Mouse (Mus musculus) embryonic facial prominence, embryonic 13.5 days (tissue): ENCODE data around the gene Wdr74. TPM values are rescaled to one million over a fixed set of nuclear protein-coding genes. Genes with fewer than 3 reads are reported as not detected.
A peak's percentile ranks its signal among the peaks of the same experiment; 100 is the strongest.

ENCODE experiments used
- ATAC-seq: fragments of 200-750 bp; cut with Nextera tagmentation; 2 replicates; pipeline ENCODE4 v1.8.0; 2017; ENCODE audit warnings: low read depth; ENCODE audit not compliant: insufficient number of reproducible peaks, insufficient read depth, low FRiP score, low TSS enrichment
- H3K27ac ChIP-seq: fragments of 300-500 bp; sonication (generic); 2 replicates; pipeline ENCODE4 v1.5.1; 2015; ENCODE audit warnings: moderate library complexity, mild to moderate bottlenecking, inconsistent platforms
- H3K27me3 ChIP-seq: fragments of 300-500 bp; sonication (generic); 2 replicates; pipeline ENCODE4 v1.6.1; 2015; ENCODE audit warnings: mild to moderate bottlenecking, inconsistent platforms
- H3K36me3 ChIP-seq: fragments of 300-500 bp; sonication (generic); 2 replicates; pipeline ENCODE4 v1.6.1; 2015; ENCODE audit warnings: mild to moderate bottlenecking, inconsistent platforms
- H3K4me1 ChIP-seq: fragments of 300-500 bp; sonication (generic); 2 replicates; pipeline ENCODE4 v1.6.1; 2015; ENCODE audit warnings: inconsistent platforms
- H3K4me2 ChIP-seq: fragments of 300-500 bp; sonication (generic); 2 replicates; pipeline ENCODE4 v1.6.1; 2015; ENCODE audit warnings: moderate library complexity, mild to moderate bottlenecking, inconsistent platforms
- H3K4me3 ChIP-seq: fragments of 300-500 bp; sonication (generic); 2 replicates; pipeline ENCODE4 v1.5.1; 2015; ENCODE audit warnings: mild to moderate bottlenecking, inconsistent platforms
- H3K9ac ChIP-seq: fragments of 300-500 bp; sonication (generic); 2 replicates; pipeline ENCODE4 v1.6.1; 2015; ENCODE audit warnings: mild to moderate bottlenecking, inconsistent platforms
- H3K9me3 ChIP-seq: fragments of 300-500 bp; sonication (generic); 2 replicates; pipeline ENCODE4 v1.6.1; 2016; ENCODE audit warnings: inconsistent platforms
- WGBS: fragments of 180-500 bp; shearing (Covaris S2); methylation state at CpG from one replicate; pipeline ENCODE4 v1.1.7; 2015; ENCODE audit warnings: mixed read lengths; 5-methylcytosine and 5-hydroxymethylcytosine counted together
- polyA plus RNA-seq: library from polyadenylated mRNA; unstranded; fragments of >200 nt; fragmentation: Nextera tagmentation; extraction: Ambion mirVana; gene quantifications from 2 replicates; pipeline ENCODE4 v1.2.1, GENCODE M21; 2015

Wdr74 gene
- 88.6 and 100 TPM in 2 replicates for polyA plus RNA-seq

GRCm38 (mm10) chr19:8735389-8736159, at the start of gene Wdr74:
TSS of gene Wdr74 (plus strand) at chr19:8735827.
- H3K9me3 ChIP-seq = no peaks in the 10 kb centered on the region
- peak within 1 kb of the TSS; percentile 83 for H3K4me2 ChIP-seq
- H3K4me1 ChIP-seq = peaks cover 16% of the 10 kb centered on the region
- H3K4me3 ChIP-seq = peak within 1 kb of the TSS; percentile 92
- peak within 1 kb of the TSS; percentile 76 for H3K27ac ChIP-seq
- H3K9ac ChIP-seq = peak within 1 kb of the TSS; percentile 87
- WGBS = under 1% methylated on average over 32 of the region's 32 CpGs
- no peaks in the 10 kb centered on the region for H3K27me3 ChIP-seq
- ATAC-seq = peak; percentile 73
- H3K36me3 ChIP-seq = peaks cover 33% of the 10 kb centered on the region

- no peaks in the 10 kb centered on the region for H3K36me3 ChIP-seq
- ATAC-seq = no peak
- no peaks in the 10 kb centered on the region for H3K4me1 ChIP-seq
- H3K27me3 ChIP-seq = no peaks in the 10 kb centered on the region
- peak overlapping the region; percentile 22; the same call in 1 of the 2 replicates for H3K27ac ChIP-seq
- H3K4me3 ChIP-seq = no peak overlapping the region
- 56% methylated on average over 9 of the region's 9 CpGs for WGBS
- H3K4me2 ChIP-seq = no peak overlapping the region
- no peaks in the 10 kb centered on the region for H3K9me3 ChIP-seq
- no peak overlapping the region for H3K9ac ChIP-seq
Measured at GRCm38 (mm10) chr19:8691871-8692539, 43.6 kb upstream of the Wdr74 start.

DNA sequence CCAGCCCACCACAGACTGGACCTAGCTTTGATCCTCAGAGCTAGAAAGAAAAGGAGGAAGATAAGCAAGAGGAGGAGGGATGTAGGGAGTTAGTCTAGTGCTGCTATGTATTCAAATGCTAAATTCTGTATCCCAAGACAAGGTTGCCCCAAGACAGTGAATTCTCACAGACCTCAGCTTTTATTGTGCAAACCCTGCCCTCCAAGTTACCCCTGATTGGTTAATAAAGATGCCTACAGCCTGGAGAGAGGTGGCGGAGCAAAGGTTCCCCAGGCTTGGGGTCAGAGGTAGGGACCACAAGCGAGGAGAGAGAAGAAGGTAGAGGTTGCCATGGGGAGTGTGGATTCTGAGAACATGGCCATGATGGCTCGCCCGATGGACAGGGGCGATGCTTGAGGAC, 42.9 kb upstream of the Wdr74 start:
- no peak for ATAC-seq
- 65% methylated on average over 5 of the region's 5 CpGs for WGBS
- Histone ChIP-seq H3K4me1 (no peaks in the 10 kb centered on the region), H3K4me3 (no peak overlapping the region), H3K4me2 (no peak overlapping the region), H3K27ac (no peak overlapping the region), H3K9me3 (no peaks in the 10 kb centered on the region), H3K36me3 (no peaks in the 10 kb centered on the region), H3K9ac (no peak overlapping the region), H3K27me3 (no peaks in the 10 kb centered on the region)

GRCm38 (mm10) chr19:8695330-8695729, 40.3 kb upstream of the Wdr74 start:
- Histone ChIP-seq H3K9ac (no peak overlapping the region), H3K36me3 (no peaks in the 10 kb centered on the region), H3K4me1 (no peaks in the 10 kb centered on the region), H3K4me2 (no peak overlapping the region), H3K27ac (no peak overlapping the region), H3K4me3 (no peak overlapping the region), H3K9me3 (no peaks in the 10 kb centered on the region), H3K27me3 (no peaks in the 10 kb centered on the region)
- WGBS = 58% methylated on average over 6 of the region's 6 CpGs
- ATAC-seq = no peak; the same call in 1 of the 2 replicates

DNA sequence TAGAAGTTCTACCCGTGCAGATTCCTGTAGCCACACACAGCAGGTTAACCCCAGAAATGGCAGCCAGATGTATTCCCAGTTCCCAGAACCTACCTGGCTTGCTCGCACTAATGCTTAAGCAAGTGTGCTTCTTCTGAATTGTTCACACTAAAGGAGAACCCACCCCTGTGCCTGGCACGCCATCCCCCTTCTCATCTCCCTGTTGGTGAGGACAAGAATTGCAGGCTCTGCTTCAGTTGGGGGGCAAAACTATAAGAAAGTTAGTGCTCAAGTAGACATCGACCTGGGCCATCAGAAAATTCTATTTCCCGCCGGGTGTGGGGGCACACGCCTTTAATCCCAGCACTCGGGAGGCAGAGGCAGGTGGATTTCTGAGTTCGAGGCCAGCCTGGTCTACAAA, 36.0 kb upstream of the Wdr74 start:
- H3K36me3 ChIP-seq = no peaks in the 10 kb centered on the region
- no peaks in the 10 kb centered on the region for H3K4me1 ChIP-seq
- no peak overlapping the region for H3K4me3 ChIP-seq
- no peak for ATAC-seq
- no peaks in the 10 kb centered on the region for H3K27me3 ChIP-seq
- no peaks in the 10 kb centered on the region for H3K9me3 ChIP-seq
- no peak overlapping the region for H3K27ac ChIP-seq
- H3K9ac ChIP-seq = no peak overlapping the region
- H3K4me2 ChIP-seq = no peak overlapping the region
- 81% methylated on average over 9 of the region's 9 CpGs for WGBS

GRCm38 (mm10) chr19:8702458-8702857, 33.2 kb upstream of the Wdr74 start:
- no peaks in the 10 kb centered on the region for H3K9me3 ChIP-seq
- no peaks in the 10 kb centered on the region for H3K4me1 ChIP-seq
- H3K9ac ChIP-seq = no peak overlapping the region
- H3K4me2 ChIP-seq = no peak overlapping the region
- no peak for ATAC-seq
- H3K27ac ChIP-seq = peak overlapping the region; percentile 62; the same call in 1 of the 2 replicates
- H3K27me3 ChIP-seq = no peaks in the 10 kb centered on the region
- no peak overlapping the region for H3K4me3 ChIP-seq
- H3K36me3 ChIP-seq = peaks cover 12% of the 10 kb centered on the region
- 44% methylated on average over 3 of the region's 3 CpGs for WGBS

- Histone ChIP-seq H3K4me3 (no peak overlapping the region), H3K9me3 (no peaks in the 10 kb centered on the region), H3K27ac (no peak overlapping the region), H3K4me2 (no peak overlapping the region), H3K27me3 (no peaks in the 10 kb centered on the region), H3K9ac (no peak overlapping the region), H3K4me1 (no peaks in the 10 kb centered on the region), H3K36me3 (peaks cover 23% of the 10 kb centered on the region)
- 58% methylated on average over 3 of the region's 4 CpGs for WGBS
- no peak for ATAC-seq
Measured at GRCm38 (mm10) chr19:8703571-8703970, 32.1 kb upstream of the Wdr74 start.

DNA sequence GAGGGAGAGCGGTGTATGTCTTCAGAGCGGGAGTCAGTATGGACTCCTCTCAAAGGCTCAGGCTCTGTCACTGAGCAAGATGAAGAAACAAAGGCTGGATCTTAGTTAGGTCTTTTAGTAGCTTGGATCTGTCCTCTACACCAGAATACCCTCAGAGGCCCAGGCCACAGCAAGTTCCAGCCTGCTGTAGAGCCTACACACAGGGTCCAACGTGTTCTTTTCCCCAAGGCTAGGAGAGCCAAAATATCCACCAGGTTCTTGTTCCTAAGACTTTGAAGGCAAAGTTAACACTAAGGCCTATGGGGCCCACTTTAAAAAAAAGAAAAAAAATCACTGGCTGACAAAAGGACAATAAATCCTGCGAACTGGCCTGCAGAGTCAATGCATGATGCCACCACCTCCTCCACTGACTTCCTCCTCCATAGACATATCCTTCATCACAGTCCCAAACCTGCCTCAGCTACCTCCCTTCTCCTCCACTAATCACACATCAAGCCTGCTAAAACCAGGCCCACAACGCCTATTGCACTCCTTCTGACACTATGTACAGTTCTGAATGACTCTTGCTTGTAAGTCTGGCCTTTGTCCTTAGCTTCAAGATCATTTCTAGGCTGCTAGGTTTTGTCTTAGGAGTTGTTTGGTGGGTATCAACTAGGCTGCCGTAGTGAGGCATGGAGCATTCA, 30.5 kb upstream of the Wdr74 start:
- Histone ChIP-seq H3K36me3 (peaks cover 39% of the 10 kb centered on the region), H3K4me3 (no peak overlapping the region), H3K27me3 (no peaks in the 10 kb centered on the region), H3K4me1 (peaks cover 5% of the 10 kb centered on the region; the same call in 1 of the 2 replicates), H3K9ac (no peak overlapping the region), H3K4me2 (no peak overlapping the region), H3K27ac (no peak overlapping the region), H3K9me3 (no peaks in the 10 kb centered on the region)
- 78% methylated on average over 6 of the region's 6 CpGs for WGBS
- no peak for ATAC-seq

GRCm38 (mm10) chr19:8706132-8706667, 29.4 kb upstream of the Wdr74 start:
- Histone ChIP-seq H3K27me3 (no peaks in the 10 kb centered on the region), H3K36me3 (peaks cover 48% of the 10 kb centered on the region), H3K4me2 (no peak overlapping the region), H3K4me1 (peaks cover 15% of the 10 kb centered on the region), H3K4me3 (no peak overlapping the region), H3K9me3 (no peaks in the 10 kb centered on the region), H3K27ac (no peak overlapping the region; the same call in 1 of the 2 replicates), H3K9ac (no peak overlapping the region)
- WGBS = 78% methylated on average over 7 of the region's 7 CpGs
- ATAC-seq = no peak

DNA sequence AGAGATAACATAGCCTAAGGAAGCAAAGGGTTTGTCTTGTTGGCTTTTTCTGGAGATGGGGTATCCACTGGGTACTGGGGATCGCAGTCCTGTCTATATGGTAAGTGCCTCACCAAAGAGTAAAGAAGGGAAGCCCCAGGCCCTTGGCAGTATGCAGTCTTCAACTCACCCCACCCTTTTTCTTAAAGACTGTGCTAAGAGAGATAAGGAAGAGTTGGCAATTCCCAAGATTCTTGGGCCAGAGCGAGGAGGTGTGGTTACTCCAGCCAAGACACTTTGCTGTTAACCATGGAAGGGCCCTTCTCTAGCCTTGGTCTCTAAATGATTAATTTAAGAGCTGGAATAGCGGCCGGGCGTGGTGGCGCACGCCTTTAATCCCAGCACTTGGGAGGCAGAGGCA, 28.7 kb upstream of the Wdr74 start:
- H3K9me3 ChIP-seq = no peaks in the 10 kb centered on the region
- H3K4me1 ChIP-seq = peaks cover 21% of the 10 kb centered on the region
- H3K36me3 ChIP-seq = peaks cover 51% of the 10 kb centered on the region
- H3K9ac ChIP-seq = no peak overlapping the region
- WGBS = 93% methylated on average over 7 of the region's 7 CpGs
- no peak overlapping the region for H3K4me2 ChIP-seq
- no peak overlapping the region for H3K27ac ChIP-seq
- H3K4me3 ChIP-seq = no peak overlapping the region
- no peak for ATAC-seq
- no peaks in the 10 kb centered on the region for H3K27me3 ChIP-seq

GRCm38 (mm10) chr19:8708954-8709353, 26.7 kb upstream of the Wdr74 start:
- H3K27me3 ChIP-seq = no peaks in the 10 kb centered on the region
- 91% methylated on average over 8 of the region's 8 CpGs for WGBS
- H3K4me3 ChIP-seq = no peak overlapping the region
- ATAC-seq = no peak
- H3K4me1 ChIP-seq = peaks cover 26% of the 10 kb centered on the region
- H3K36me3 ChIP-seq = peaks cover 51% of the 10 kb centered on the region
- H3K9me3 ChIP-seq = no peaks in the 10 kb centered on the region
- H3K9ac ChIP-seq = no peak overlapping the region
- H3K27ac ChIP-seq = no peak overlapping the region
- no peak overlapping the region for H3K4me2 ChIP-seq
